ENCODE assay signal across 8 mouse cellular contexts in the genomic region with DNA sequence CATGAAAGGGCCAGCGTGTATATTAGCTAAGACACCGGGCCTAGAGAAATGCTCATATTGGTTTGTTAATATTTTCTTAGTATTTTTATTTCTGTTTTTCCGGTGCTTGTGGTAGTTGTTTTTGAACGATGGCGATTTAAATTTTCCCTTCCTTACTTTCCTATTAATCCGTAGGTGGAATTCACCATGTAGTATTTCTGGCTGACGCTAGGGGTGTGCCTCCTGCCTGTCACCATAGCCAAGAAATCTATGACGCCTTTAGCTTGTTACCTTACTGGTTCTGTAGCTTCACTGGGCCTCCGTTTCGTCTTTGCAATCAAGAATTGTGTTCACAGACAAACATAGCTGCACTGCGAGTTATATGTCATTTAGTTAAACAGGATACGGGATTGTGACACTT. TPM values are rescaled to one million over a fixed set of nuclear protein-coding genes. Genes with fewer than 3 reads are reported as not detected.
DNase-seq lines count a peak whose midpoint lies in the region; ATAC-seq and TF ChIP-seq lines count a peak whose summit lies in the region.

No protein-coding gene starts in this region.

- peaks cover 48% of the 10 kb centered on the region for H3K4me1 ChIP-seq in E14TG2a.4 (replicated peaks; ENCODE audit: low read depth, low read length)
- peaks cover 2% of the 10 kb centered on the region for H3K4me1 ChIP-seq in embryonic fibroblast, embryonic 13.5 days (ENCODE audit: control insufficient read depth, insufficient read depth, low read length)
- H3K4me1 ChIP-seq in heart, embryonic 16.5 days (ENCODE audit: control insufficient read depth, insufficient read depth, low read length), result peaks cover 14% of the 10 kb centered on the region
- H3K4me1 ChIP-seq in liver, embryonic 15.5 days (replicated peaks), result peaks cover 44% of the 10 kb centered on the region
- no peaks in the 10 kb centered on the region for H3K4me1 ChIP-seq in neural tube, embryonic 11.5 days (ENCODE audit: control insufficient read depth, insufficient read depth, low read length)
- peaks cover 3% of the 10 kb centered on the region for H3K4me1 ChIP-seq in testis, adult 2 months (ENCODE audit: control insufficient read depth, insufficient read depth, low read length)

- H3K27ac ChIP-seq in embryonic fibroblast, embryonic 13.5 days (ENCODE audit: insufficient read depth, low read length), result peak overlapping the region; percentile 60
- peak overlapping the region; percentile 97 for H3K27ac ChIP-seq in heart, embryonic 16.5 days (ENCODE audit: low read length)
- peak overlapping the region; percentile 95 for H3K27ac ChIP-seq in liver, embryonic 15.5 days (replicated peaks)
- 0 out of 2 replicates have a peak overlapping the region, but pooled peaks have one; percentile 93 for H3K27ac ChIP-seq in neural tube, embryonic 11.5 days (ENCODE audit: low read depth, low read length)
- H3K27ac ChIP-seq in testis, adult 2 months (ENCODE audit: control insufficient read depth, insufficient read depth, low read depth, low read length), result no peak overlapping the region

- no peaks in the 10 kb centered on the region for H3K9me3 ChIP-seq in E14TG2a.4 (ENCODE audit: low read length)
- H3K9me3 ChIP-seq in heart, embryonic 16.5 days (replicated peaks; ENCODE audit: control insufficient read depth, low read length), result no peaks in the 10 kb centered on the region
- no peaks in the 10 kb centered on the region for H3K9me3 ChIP-seq in liver, embryonic 15.5 days (replicated peaks)
- no peaks in the 10 kb centered on the region for H3K9me3 ChIP-seq in neural tube, embryonic 11.5 days (ENCODE audit: control insufficient read depth, low read length)

- 2% methylated on average over 12 of the region's 12 CpGs for WGBS in heart, embryonic 16.5 days
- WGBS in liver, embryonic 15.5 days (ENCODE audit: insufficient replicate concordance), result under 1% methylated on average over 12 of the region's 12 CpGs
- 3% methylated on average over 12 of the region's 12 CpGs for WGBS in neural tube, embryonic 11.5 days

- H3K4me2 ChIP-seq in heart, embryonic 16.5 days (ENCODE audit: low read depth, low read length), result peak overlapping the region; percentile 78
- H3K4me2 ChIP-seq in liver, embryonic 15.5 days, result peak overlapping the region; percentile 85
- peak overlapping the region; percentile 81 for H3K4me2 ChIP-seq in neural tube, embryonic 11.5 days (ENCODE audit: low read depth)

- TF ChIP-seq CTCF in E14TG2a.4 (conservative IDR thresholded peaks at IDR 0.05; ENCODE audit: low read length), result peak; percentile 64
- TF ChIP-seq CTCF in embryonic fibroblast, embryonic 13.5 days (IDR thresholded peaks at IDR 0.05; ENCODE audit: borderline replicate concordance, insufficient read depth, low read length), result peak; percentile 20; the same call in 1 of the 2 replicates
- TF ChIP-seq CTCF in testis, adult 2 months (IDR thresholded peaks at IDR 0.05; ENCODE audit: control insufficient read depth, insufficient read depth, insufficient replicate concordance, low read depth, low read length), result no peak

- H3K9ac ChIP-seq in heart, embryonic 16.5 days (ENCODE audit: low read length), result peak overlapping the region; percentile 99
- H3K9ac ChIP-seq in liver, embryonic 15.5 days, result peak overlapping the region; percentile 85
- H3K9ac ChIP-seq in neural tube, embryonic 11.5 days (ENCODE audit: low read length), result peak overlapping the region; percentile 94

- peak overlapping the region; percentile 96 for H3K4me3 ChIP-seq in E14TG2a.4 (replicated peaks; ENCODE audit: low read length)
- H3K4me3 ChIP-seq in embryonic fibroblast, embryonic 13.5 days (ENCODE audit: insufficient read depth, low read length), result peak overlapping the region; percentile 91
- peak overlapping the region; percentile 99 for H3K4me3 ChIP-seq in heart, embryonic 16.5 days (ENCODE audit: low read length)
- H3K4me3 ChIP-seq in liver, embryonic 15.5 days (replicated peaks), result peak overlapping the region; percentile 96
- peak overlapping the region; percentile 82 for H3K4me3 ChIP-seq in neural tube, embryonic 11.5 days (ENCODE audit: low read depth, low read length)
- H3K4me3 ChIP-seq in testis, adult 2 months (ENCODE audit: control insufficient read depth, low read depth, low read length), result peak overlapping the region; percentile 89

- TF ChIP-seq POLR2A in embryonic fibroblast, embryonic 13.5 days (IDR thresholded peaks at IDR 0.05; ENCODE audit: low read depth, low read length), result no peak
- TF ChIP-seq POLR2A in testis, adult 2 months (IDR thresholded peaks at IDR 0.05; ENCODE audit: control insufficient read depth, low read depth, low read length), result no peak

- no peak for ATAC-seq in heart, embryonic 16.5 days (replicated peaks; ENCODE audit: extremely low read depth, insufficient read depth, low FRiP score)
- no peak for ATAC-seq in liver, embryonic 15.5 days (ENCODE audit: insufficient read depth)
- ATAC-seq in neural tube, embryonic 11.5 days (ENCODE audit: insufficient read depth, low FRiP score, low TSS enrichment), result no peak

- H3K36me3 ChIP-seq in E14TG2a.4 (ENCODE audit: insufficient read depth, low read length), result no peaks in the 10 kb centered on the region
- no peaks in the 10 kb centered on the region for H3K36me3 ChIP-seq in heart, embryonic 16.5 days (ENCODE audit: control insufficient read depth, insufficient read depth)
- no peaks in the 10 kb centered on the region for H3K36me3 ChIP-seq in liver, embryonic 15.5 days (replicated peaks)
- H3K36me3 ChIP-seq in neural tube, embryonic 11.5 days (ENCODE audit: control insufficient read depth, insufficient read depth, low read length), result no peaks in the 10 kb centered on the region
- no peaks in the 10 kb centered on the region for H3K36me3 ChIP-seq in testis, adult 2 months (ENCODE audit: control insufficient read depth, insufficient read depth, low read length)

- no peaks in the 10 kb centered on the region for H3K27me3 ChIP-seq in E14TG2a.4 (ENCODE audit: insufficient read depth, low read length)
- no peaks in the 10 kb centered on the region for H3K27me3 ChIP-seq in heart, embryonic 16.5 days (ENCODE audit: control insufficient read depth, insufficient read depth, low read length)
- H3K27me3 ChIP-seq in liver, embryonic 15.5 days, result no peaks in the 10 kb centered on the region
- H3K27me3 ChIP-seq in neural tube, embryonic 11.5 days (ENCODE audit: control insufficient read depth, insufficient read depth, low read length), result no peaks in the 10 kb centered on the region
- no peaks in the 10 kb centered on the region for H3K27me3 ChIP-seq in testis, adult 2 months (ENCODE audit: control insufficient read depth, insufficient read depth, low read length)

- peak; percentile 90 for DNase-seq in brain, adult 2 months (ENCODE audit: low read depth, low spot score)
- peak; percentile 70 to 76 for DNase-seq in kidney, postnatal 25 days
- DNase-seq in neural tube, embryonic 11.5 days (ENCODE audit: low spot score), result peak; percentile 45

RNA-seq across cellular contexts. Expression of a gene that starts 1.2 kb away (rescaled TPM):
- polyA plus RNA-seq in embryonic fibroblast, embryonic 13.5 days (2011; ENCODE audit: insufficient read length, low read depth, missing spikeins), result 135 and 153 TPM in 2 replicates
- 73.5 and 86.5 TPM in 2 replicates for polyA plus RNA-seq in heart, embryonic 16.5 days (2015; fragmentation: Nextera tagmentation; extraction: Ambion mirVana)
- 27.1 and 31.0 TPM in 2 replicates for polyA plus RNA-seq in liver, embryonic 15.5 days (2015; fragmentation: Nextera tagmentation; extraction: Ambion mirVana)
- 115 and 118 TPM in 2 replicates for polyA plus RNA-seq in neural tube, embryonic 11.5 days (2014; fragmentation: Nextera tagmentation; extraction: Ambion mirVana)
- 6.2 and 7.6 TPM in 2 replicates for polyA plus RNA-seq in testis, adult 2 months (2012; rRNA removed)

RNA-seq across cellular contexts. Expression of a gene that starts 21.7 kb away (rescaled TPM):
- 19.9 and 20.3 TPM in 2 replicates for polyA plus RNA-seq in embryonic fibroblast, embryonic 13.5 days (2011; ENCODE audit: insufficient read length, low read depth, missing spikeins)
- 18.3 and 23.2 TPM in 2 replicates for polyA plus RNA-seq in heart, embryonic 16.5 days (2015; fragmentation: Nextera tagmentation; extraction: Ambion mirVana)
- 9.8 and 10.6 TPM in 2 replicates for polyA plus RNA-seq in liver, embryonic 15.5 days (2015; fragmentation: Nextera tagmentation; extraction: Ambion mirVana)
- 30.5 and 32.7 TPM in 2 replicates for polyA plus RNA-seq in neural tube, embryonic 11.5 days (2014; fragmentation: Nextera tagmentation; extraction: Ambion mirVana)
- polyA plus RNA-seq in testis, adult 2 months (2012; rRNA removed), result 8.1 and 9.0 TPM in 2 replicates

RNA-seq across cellular contexts. Expression of a gene that starts 51.1 kb away (rescaled TPM):
- polyA plus RNA-seq in embryonic fibroblast, embryonic 13.5 days (2011; ENCODE audit: insufficient read length, low read depth, missing spikeins), result 60.2 and 67.2 TPM in 2 replicates
- 43.4 and 51.6 TPM in 2 replicates for polyA plus RNA-seq in heart, embryonic 16.5 days (2015; fragmentation: Nextera tagmentation; extraction: Ambion mirVana)
- 29.3 and 34.1 TPM in 2 replicates for polyA plus RNA-seq in liver, embryonic 15.5 days (2015; fragmentation: Nextera tagmentation; extraction: Ambion mirVana)
- polyA plus RNA-seq in neural tube, embryonic 11.5 days (2014; fragmentation: Nextera tagmentation; extraction: Ambion mirVana), result 90.5 and 96.5 TPM in 2 replicates
- polyA plus RNA-seq in testis, adult 2 months (2012; rRNA removed), result 5.0 and 5.6 TPM in 2 replicates
